ENCODE assay signal across 19 mouse cellular contexts in genomic region chr11:22653366-22653765, GRCm38 (mm10).
DNase-seq lines count a peak whose midpoint lies in the region; ATAC-seq lines count a peak whose summit lies in the region.
"Had no signal": no experiment of that assay in that cellular context is flagged by ENCODE, and none has a peak within 500 bp of the region (broad histone marks: within the 10 kb centered on the region; RNA-seq: fewer than 3 reads in every experiment).

No protein-coding gene starts in this region.

- H3K9ac ChIP-seq in neural tube, embryonic 15.5 days (replicated peaks) = no peak overlapping the region
- H3K9ac ChIP-seq: embryonic facial prominence, embryonic 12.5 days; forebrain, embryonic 15.5 days; heart, embryonic 13.5 days; hindbrain, embryonic 12.5 days had no signal

- H3K9me3 ChIP-seq in neural tube, embryonic 15.5 days (replicated peaks) = no peaks in the 10 kb centered on the region
- H3K9me3 ChIP-seq: embryonic facial prominence, embryonic 12.5 days; forebrain, embryonic 15.5 days; G1E; heart, embryonic 13.5 days; hindbrain, embryonic 12.5 days had no signal

- ATAC-seq in neural tube, embryonic 15.5 days (ENCODE audit: low FRiP score) = no peak
- peak; percentile 54 for ATAC-seq in granulocyte monocyte progenitor cell, adult 5-6 weeks (replicated peaks; ENCODE audit: poor library complexity, severe bottlenecking)
- ATAC-seq in megakaryocyte, adult 5-6 weeks (ENCODE audit: poor library complexity, severe bottlenecking) = peak; percentile 71
- ATAC-seq: forebrain, embryonic 15.5 days; hindbrain, embryonic 16.5 days had no signal

- H3K36me3 ChIP-seq in neural tube, embryonic 15.5 days = no peaks in the 10 kb centered on the region
- H3K36me3 ChIP-seq: embryonic facial prominence, embryonic 12.5 days; forebrain, embryonic 15.5 days; G1E; heart, embryonic 13.5 days; hindbrain, embryonic 12.5 days had no signal

- H3K27me3 ChIP-seq in neural tube, embryonic 15.5 days (replicated peaks) = no peaks in the 10 kb centered on the region
- H3K27me3 ChIP-seq: embryonic facial prominence, embryonic 12.5 days; forebrain, embryonic 15.5 days; heart, embryonic 13.5 days; hindbrain, embryonic 12.5 days had no signal

- no peak overlapping the region for H3K27ac ChIP-seq in neural tube, embryonic 15.5 days (replicated peaks)
- H3K27ac ChIP-seq: embryonic facial prominence, embryonic 12.5 days; forebrain, embryonic 15.5 days; heart, embryonic 13.5 days; hindbrain, embryonic 12.5 days had no signal

- no peaks in the 10 kb centered on the region for H3K4me1 ChIP-seq in neural tube, embryonic 15.5 days
- H3K4me1 ChIP-seq: embryonic facial prominence, embryonic 12.5 days; forebrain, embryonic 15.5 days; hindbrain, embryonic 12.5 days had no signal

- 80% methylated on average over 5 of the region's 5 CpGs for WGBS in neural tube, embryonic 15.5 days

- no peak overlapping the region for H3K4me2 ChIP-seq in neural tube, embryonic 15.5 days
- H3K4me2 ChIP-seq: embryonic facial prominence, embryonic 12.5 days; forebrain, embryonic 15.5 days; heart, embryonic 13.5 days; hindbrain, embryonic 12.5 days had no signal

- H3K4me3 ChIP-seq in neural tube, embryonic 15.5 days (replicated peaks) = no peak overlapping the region
- H3K4me3 ChIP-seq: embryonic facial prominence, embryonic 12.5 days; forebrain, embryonic 15.5 days; heart, embryonic 13.5 days; hindbrain, embryonic 12.5 days had no signal

- peak; percentile 4 for DNase-seq in neural tube, embryonic 10.5 days (ENCODE audit: extremely low spot score, low spot score)
- no peak for DNase-seq in layer of hippocampus, postnatal 14 days (ENCODE audit: low spot score in 2 of 2)
- DNase-seq in layer of hippocampus, adult 9-10 months (ENCODE audit: low spot score) = no peak
- DNase-seq: adrenal gland, adult 8-10 months; adrenal gland, postnatal 36 days; cerebellum, adult 11 months; cerebellum, adult 8-10 months; cerebellum, postnatal 25 days; gastrocnemius, postnatal 25 days; heart, postnatal 36 days had no signal
